Mouse (Mus musculus) embryonic facial prominence, embryonic 12.5 days (tissue): ENCODE measurements around the gene Cfh. TPM values are rescaled to one million over a fixed set of nuclear protein-coding genes. Genes with fewer than 3 reads are reported as not detected.
A peak's percentile ranks its signal among the peaks of the same experiment; 100 is the strongest.
"Not testable (repeated sequence)": the region's sequence is repeated elsewhere in the genome, so short reads cannot be mapped to it uniquely, and the experiment has no call there.

Source experiments
- ATAC-seq: fragments of 200-750 bp; cut with Nextera tagmentation; 2 replicates; pipeline ENCODE4 v1.8.0; 2017; ENCODE audit not compliant: insufficient number of reproducible peaks, insufficient read depth, low FRiP score, low TSS enrichment
- H3K27ac ChIP-seq: fragments of 300-500 bp; sonication (generic); 2 replicates; pipeline ENCODE4 v1.5.1; 2016; ENCODE audit warnings: mild to moderate bottlenecking
- H3K27me3 ChIP-seq: fragments of 300-500 bp; sonication (generic); 2 replicates; pipeline ENCODE4 v1.6.1; 2016; ENCODE audit warnings: mild to moderate bottlenecking, moderate library complexity
- H3K36me3 ChIP-seq: fragments of 300-500 bp; sonication (generic); 2 replicates; pipeline ENCODE4 v1.6.1; 2016; ENCODE audit warnings: mild to moderate bottlenecking
- H3K4me1 ChIP-seq: fragments of 300-500 bp; sonication (generic); 2 replicates; pipeline ENCODE4 v1.6.1; 2016
- H3K4me2 ChIP-seq: fragments of 300-500 bp; sonication (generic); replicated peaks from 2 replicates; pipeline ENCODE4 v1.6.1; 2016; ENCODE audit warnings: mild to moderate bottlenecking, moderate library complexity
- H3K4me3 ChIP-seq: fragments of 300-500 bp; sonication (generic); 2 replicates; pipeline ENCODE4 v1.5.1; 2016; ENCODE audit warnings: mild to moderate bottlenecking
- H3K9ac ChIP-seq: fragments of 300-500 bp; sonication (generic); 2 replicates; pipeline ENCODE4 v1.6.1; 2016; ENCODE audit warnings: mild to moderate bottlenecking, moderate library complexity
- H3K9me3 ChIP-seq: fragments of 300-500 bp; sonication (generic); 2 replicates; pipeline ENCODE4 v1.6.1; 2016; ENCODE audit warnings: mild to moderate bottlenecking, moderate library complexity
- WGBS: fragments of 180-500 bp; shearing (Covaris S2); methylation state at CpG from one replicate; pipeline ENCODE4 v1.1.7; 2016; 5-methylcytosine and 5-hydroxymethylcytosine counted together
- polyA plus RNA-seq: library from polyadenylated mRNA; unstranded; fragments of >200 nt; fragmentation: Nextera tagmentation; extraction: Ambion mirVana; gene quantifications from 2 replicates; pipeline ENCODE4 v1.2.1, GENCODE M21; 2016

Cfh gene
- 2.0 and 2.2 TPM in 2 replicates for polyA plus RNA-seq

DNA sequence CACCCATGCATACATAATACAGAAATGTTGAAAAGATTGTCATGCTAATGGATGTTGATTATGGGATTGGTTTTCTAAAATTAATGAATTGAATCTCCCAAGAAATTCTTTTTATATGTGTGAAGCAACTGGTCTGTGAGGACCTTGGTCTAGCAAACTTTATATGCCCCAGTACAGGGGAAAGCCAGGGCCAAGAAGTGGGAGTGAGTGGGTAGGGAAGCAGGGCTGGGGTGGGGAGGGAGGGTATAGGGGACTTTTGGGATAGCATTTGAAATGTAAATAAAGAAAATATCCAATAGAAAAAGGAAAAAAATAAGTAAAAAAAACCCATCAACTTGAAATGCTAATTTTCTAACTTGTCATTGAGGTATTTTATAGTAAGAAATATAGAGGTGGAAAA, at the start of gene Cfh:
Gene Cfh (minus strand): TSS at position 101 of the 400 bp plus-strand sequence.
- H3K36me3 ChIP-seq, H3K9ac ChIP-seq, H3K27me3 ChIP-seq, H3K27ac ChIP-seq, H3K4me3 ChIP-seq, ATAC-seq, H3K9me3 ChIP-seq, H3K4me2 ChIP-seq, H3K4me1 ChIP-seq: not testable (repeated sequence)

DNA sequence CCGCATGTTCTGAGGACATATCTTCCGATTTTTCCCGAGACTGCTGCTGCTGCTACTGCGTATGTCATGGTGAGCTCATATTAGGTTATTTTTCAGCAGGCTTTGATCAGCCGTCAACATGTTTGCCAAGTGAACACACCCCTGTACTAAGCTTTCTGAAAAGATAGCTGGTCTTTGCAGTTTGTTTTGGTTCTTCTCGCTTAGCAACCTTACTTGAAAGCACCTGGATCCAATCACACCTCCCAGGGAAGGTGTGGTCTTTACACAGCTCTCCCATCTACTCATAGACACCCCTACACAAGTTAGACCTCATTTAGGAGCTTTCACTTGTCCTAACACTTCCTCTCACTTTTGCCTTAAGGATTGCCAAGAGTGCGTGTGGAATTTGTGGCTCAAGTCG, 43.1 kb upstream of the Cfh start:
- H3K9me3 ChIP-seq = no peaks in the 10 kb centered on the region
- no peak overlapping the region for H3K4me3 ChIP-seq
- 67% methylated on average over 8 of the region's 8 CpGs for WGBS
- H3K27ac ChIP-seq = no peak overlapping the region
- no peak for ATAC-seq
- H3K4me2 ChIP-seq = no peak overlapping the region
- H3K4me1 ChIP-seq = no peaks in the 10 kb centered on the region
- no peaks in the 10 kb centered on the region for H3K36me3 ChIP-seq
- no peak overlapping the region for H3K9ac ChIP-seq
- no peaks in the 10 kb centered on the region for H3K27me3 ChIP-seq

DNA sequence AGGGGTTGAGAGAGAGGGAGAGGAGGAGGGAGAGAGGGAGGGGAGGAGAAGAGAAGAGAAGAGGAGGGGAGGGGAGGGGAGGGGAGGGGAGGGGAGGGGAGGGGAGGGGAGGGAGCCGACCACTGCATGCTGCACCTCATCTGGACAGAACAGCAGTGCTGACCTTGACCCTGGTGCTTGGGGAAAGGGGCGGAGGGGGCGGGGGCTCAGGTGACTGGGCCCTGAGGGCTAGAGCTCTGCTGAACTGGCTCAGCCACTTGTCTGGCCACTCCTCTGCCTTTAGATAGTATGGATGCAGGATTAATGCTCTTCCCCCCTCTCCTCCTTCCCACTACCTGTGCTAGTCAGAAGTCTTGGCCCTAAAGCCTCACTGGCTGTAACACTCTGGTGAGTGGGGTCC, 41.7 kb upstream of the Cfh start:
- no peaks in the 10 kb centered on the region for H3K9me3 ChIP-seq
- H3K27ac ChIP-seq = no peak overlapping the region
- ATAC-seq = no peak
- no peak overlapping the region for H3K4me3 ChIP-seq
- H3K36me3 ChIP-seq = no peaks in the 10 kb centered on the region
- H3K4me2 ChIP-seq = no peak overlapping the region
- H3K27me3 ChIP-seq = no peaks in the 10 kb centered on the region
- H3K4me1 ChIP-seq = no peaks in the 10 kb centered on the region
- no peak overlapping the region for H3K9ac ChIP-seq
- WGBS = 57% methylated on average over 1 of the region's 3 CpGs

DNA sequence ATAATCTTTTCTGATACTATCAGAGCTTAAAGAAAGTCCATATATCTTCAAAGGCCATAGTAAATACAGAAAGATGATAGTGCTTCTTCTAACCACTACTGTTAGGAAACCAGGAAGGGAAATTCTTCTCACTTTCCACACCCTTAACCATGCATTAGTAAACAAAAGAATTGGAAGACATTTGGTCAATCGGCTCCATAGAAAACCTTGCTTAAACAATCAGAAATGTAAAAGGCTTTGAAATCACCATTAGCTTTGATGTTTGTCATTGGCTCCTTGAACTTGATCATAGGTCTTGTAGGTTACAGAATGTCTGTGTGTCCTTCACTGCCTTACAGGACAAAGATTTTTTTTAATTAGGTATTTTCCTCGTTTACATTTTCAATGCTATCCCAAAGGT, 21.8 kb upstream of the Cfh start:
- H3K9ac ChIP-seq = no peak overlapping the region
- H3K4me1 ChIP-seq = no peaks in the 10 kb centered on the region
- H3K36me3 ChIP-seq = no peaks in the 10 kb centered on the region
- H3K4me2 ChIP-seq = no peak overlapping the region
- H3K9me3 ChIP-seq = 0 out of 2 replicates have a peak, but pooled peaks cover under 1% of the 10 kb centered on the region
- 72% methylated on average over 2 of the region's 2 CpGs for WGBS
- ATAC-seq = no peak
- no peak overlapping the region for H3K4me3 ChIP-seq
- no peaks in the 10 kb centered on the region for H3K27me3 ChIP-seq
- no peak overlapping the region for H3K27ac ChIP-seq

DNA sequence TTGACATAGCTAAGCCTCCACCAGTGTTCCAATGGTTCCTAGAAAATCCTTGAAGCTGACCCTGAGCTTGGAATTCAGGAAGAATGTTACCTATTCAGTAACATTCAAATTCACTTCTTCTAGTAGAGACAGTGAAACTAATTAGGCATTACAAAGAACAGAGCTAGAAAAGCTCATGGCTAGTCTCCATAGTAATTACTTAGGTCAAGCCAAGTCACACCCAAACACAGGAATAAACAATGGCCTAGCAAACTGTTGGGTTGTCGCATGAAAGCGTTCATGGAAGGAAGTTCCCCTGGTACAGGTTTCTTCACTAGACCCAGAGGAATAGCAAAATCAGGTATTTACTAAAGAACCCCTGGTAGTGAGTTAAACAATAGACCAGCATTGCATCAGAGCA, 4.9 kb upstream of the Cfh start:
- ATAC-seq, H3K9ac ChIP-seq, H3K36me3 ChIP-seq, H3K4me2 ChIP-seq, H3K4me1 ChIP-seq, H3K9me3 ChIP-seq, H3K4me3 ChIP-seq, H3K27me3 ChIP-seq, H3K27ac ChIP-seq: not testable (repeated sequence)
- 68% methylated on average over 2 of the region's 2 CpGs for WGBS

DNA sequence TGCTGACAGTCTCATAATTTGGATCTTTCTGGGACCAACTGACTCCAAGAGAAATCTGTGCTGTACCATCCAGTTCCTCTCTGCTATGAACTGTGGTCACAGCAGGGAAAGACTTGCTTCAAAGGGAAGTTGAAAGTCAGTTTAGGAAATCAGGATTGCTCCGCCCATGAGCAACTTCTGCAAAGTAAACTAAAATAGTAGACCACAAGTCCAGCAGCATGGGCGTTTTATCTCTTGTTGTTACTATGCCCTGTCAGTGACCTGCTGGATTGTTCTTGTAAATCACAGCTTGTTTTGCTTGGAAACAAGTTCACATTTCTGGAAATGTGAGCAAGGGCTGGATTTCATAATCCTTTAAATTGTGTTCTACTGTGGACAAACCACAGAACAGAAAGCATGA, 356 bp downstream of the Cfh start:
- WGBS = 56% methylated on average over 2 of the region's 2 CpGs
- Histone ChIP-seq H3K4me2 (no peak overlapping the region), H3K27ac (no peak overlapping the region), H3K27me3 (no peaks in the 10 kb centered on the region), H3K9ac (no peak overlapping the region), H3K36me3 (no peaks in the 10 kb centered on the region), H3K4me3 (no peak overlapping the region), H3K9me3 (no peaks in the 10 kb centered on the region), H3K4me1 (no peaks in the 10 kb centered on the region)
- no peak for ATAC-seq

- Histone ChIP-seq H3K9me3 (no peaks in the 10 kb centered on the region), H3K4me3 (no peak overlapping the region), H3K9ac (no peak overlapping the region), H3K27ac (no peak overlapping the region), H3K4me1 (no peaks in the 10 kb centered on the region), H3K27me3 (no peaks in the 10 kb centered on the region), H3K4me2 (no peak overlapping the region), H3K36me3 (no peaks in the 10 kb centered on the region)
- ATAC-seq = no peak
- WGBS = 53% methylated on average over 1 of the region's 1 CpGs
Observed at GRCm38 (mm10) chr1:140180125-140180524, 3.4 kb downstream of the Cfh start.

GRCm38 (mm10) chr1:140175442-140175841, 8.1 kb downstream of the Cfh start:
- no peak for ATAC-seq
- no peak overlapping the region for H3K27ac ChIP-seq
- WGBS = 74% methylated on average over 2 of the region's 2 CpGs

GRCm38 (mm10) chr1:140171581-140172154, 11.9 kb downstream of the Cfh start:
- 43% methylated on average over 4 of the region's 4 CpGs for WGBS
- Histone ChIP-seq H3K9ac (no peak overlapping the region), H3K9me3 (no peaks in the 10 kb centered on the region), H3K27ac (no peak overlapping the region), H3K36me3 (no peaks in the 10 kb centered on the region), H3K4me2 (no peak overlapping the region), H3K4me3 (no peak overlapping the region), H3K27me3 (no peaks in the 10 kb centered on the region), H3K4me1 (no peaks in the 10 kb centered on the region)
- ATAC-seq = no peak

More at GRCm38 (mm10) chr1:140175442-140175841, 8.1 kb downstream of the Cfh start:
- no peaks in the 10 kb centered on the region for H3K27me3 ChIP-seq
- no peaks in the 10 kb centered on the region for H3K36me3 ChIP-seq
- H3K9me3 ChIP-seq = no peaks in the 10 kb centered on the region
- H3K4me2 ChIP-seq = no peak overlapping the region
- no peaks in the 10 kb centered on the region for H3K4me1 ChIP-seq
- no peak overlapping the region for H3K4me3 ChIP-seq
- H3K9ac ChIP-seq = no peak overlapping the region

- Histone ChIP-seq H3K9me3 (no peaks in the 10 kb centered on the region), H3K4me1 (no peaks in the 10 kb centered on the region), H3K36me3 (no peaks in the 10 kb centered on the region), H3K27me3 (no peaks in the 10 kb centered on the region), H3K9ac (no peak overlapping the region), H3K4me3 (no peak overlapping the region), H3K27ac (no peak overlapping the region), H3K4me2 (no peak overlapping the region)
- peak; percentile 28; the same call in 1 of the 2 replicates for ATAC-seq
- 70% methylated on average over 2 of the region's 3 CpGs for WGBS
Observed at GRCm38 (mm10) chr1:140158970-140159369, 24.6 kb downstream of the Cfh start.

DNA sequence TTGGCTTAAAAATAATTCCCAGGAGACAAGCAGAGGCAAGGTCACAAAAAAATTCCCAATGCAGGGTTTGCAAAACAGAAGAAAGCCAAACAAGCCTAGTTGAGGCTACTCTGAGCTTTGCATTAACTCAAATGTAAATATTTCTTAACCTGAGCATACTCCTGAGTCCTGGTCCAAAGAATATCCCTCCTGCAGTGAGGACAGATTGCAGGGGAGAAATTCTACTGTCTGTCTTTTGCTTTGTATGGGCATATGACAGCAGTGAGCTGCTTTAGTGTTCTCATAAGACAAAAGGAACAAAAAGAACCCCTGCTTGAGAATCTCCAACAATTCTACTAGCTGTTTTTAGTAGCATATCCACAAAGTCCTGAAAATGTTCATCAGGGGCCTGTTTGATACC, 114.1 kb downstream of the Cfh start:
- no peak overlapping the region for H3K9ac ChIP-seq
- H3K36me3 ChIP-seq = no peaks in the 10 kb centered on the region
- H3K9me3 ChIP-seq = no peaks in the 10 kb centered on the region
- H3K4me2 ChIP-seq = no peak overlapping the region
- H3K27ac ChIP-seq = no peak overlapping the region
- H3K4me3 ChIP-seq = no peak overlapping the region
- no peak for ATAC-seq
- no peaks in the 10 kb centered on the region for H3K27me3 ChIP-seq
- no peaks in the 10 kb centered on the region for H3K4me1 ChIP-seq
